Mouse (Mus musculus): Measurements from ENCODE around the gene Dpep2nb. TPM values are rescaled to one million over a fixed set of nuclear protein-coding genes. Genes with fewer than 3 reads are reported as not detected.

Dpep2nb gene
- polyA plus RNA-seq, 1 experiment from 2014 or later = not detected

GRCm38 (mm10) chr8:105961536-105961935 is 44.2 kb downstream of the Dpep2nb start:
- DNase-seq (ENCODE audit: low spot score) = no peak
- Histone ChIP-seq H3K4me1 (ENCODE audit: control insufficient read depth, insufficient read depth, low read length) (peaks cover 8% of the 10 kb centered on the region), H3K36me3 (ENCODE audit: control insufficient read depth, insufficient read depth, low read length) (peaks cover 2% of the 10 kb centered on the region; the same call in 1 of the 2 replicates), H3K4me2 (ENCODE audit: low read depth, severe bottlenecking) (no peak overlapping the region), H3K9me3 (ENCODE audit: control insufficient read depth, low read length) (no peaks in the 10 kb centered on the region), H3K27me3 (ENCODE audit: control insufficient read depth, insufficient read depth, low read length) (no peaks in the 10 kb centered on the region), H3K27ac (replicated peaks; ENCODE audit: low read depth, low read length) (no peak overlapping the region), H3K4me3 (ENCODE audit: low read depth, low read length) (no peak overlapping the region), H3K9ac (ENCODE audit: low read length) (no peak overlapping the region)
- 87% methylated on average over 10 of the region's 10 CpGs for WGBS
- ATAC-seq (ENCODE audit: insufficient number of reproducible peaks, low FRiP score, low TSS enrichment, low read depth) = no peak

- Histone ChIP-seq H3K9me3 (ENCODE audit: control insufficient read depth, low read length) (no peaks in the 10 kb centered on the region), H3K4me2 (ENCODE audit: low read depth, severe bottlenecking) (no peak overlapping the region), H3K4me3 (ENCODE audit: low read depth, low read length) (no peak overlapping the region), H3K9ac (ENCODE audit: low read length) (no peak overlapping the region), H3K27ac (replicated peaks; ENCODE audit: low read depth, low read length) (no peak overlapping the region), H3K27me3 (ENCODE audit: control insufficient read depth, insufficient read depth, low read length) (no peaks in the 10 kb centered on the region), H3K36me3 (ENCODE audit: control insufficient read depth, insufficient read depth, low read length) (peaks cover 2% of the 10 kb centered on the region; the same call in 1 of the 2 replicates), H3K4me1 (ENCODE audit: control insufficient read depth, insufficient read depth, low read length) (peaks cover 8% of the 10 kb centered on the region)
- no peak for ATAC-seq (ENCODE audit: insufficient number of reproducible peaks, low FRiP score, low TSS enrichment, low read depth)
- no peak for DNase-seq (ENCODE audit: low spot score)
- 75% methylated on average over 14 of the region's 14 CpGs for WGBS
These were observed 44.7 kb downstream of the Dpep2nb start for GRCm38 (mm10) chr8:105961101-105961500.

DNA sequence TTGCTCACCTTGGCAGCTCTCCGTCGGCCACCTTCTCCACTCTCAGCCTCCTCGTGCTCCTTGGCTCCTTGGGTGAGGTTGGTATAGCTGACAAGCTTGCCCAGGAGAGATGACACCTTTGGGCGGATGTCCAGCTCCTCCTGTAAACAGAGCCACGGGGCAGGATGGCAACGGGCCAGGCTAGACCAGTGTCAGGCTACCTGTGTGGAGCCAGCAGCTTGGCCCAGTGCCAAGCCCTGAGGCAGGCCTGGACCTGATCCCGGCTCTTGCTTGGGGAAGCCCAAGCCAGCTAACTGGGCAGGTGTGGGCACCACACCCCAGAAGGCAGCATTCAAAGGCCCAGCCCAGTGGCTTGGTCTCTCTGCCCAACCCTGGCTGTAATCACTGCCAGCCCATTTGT is 46.4 kb downstream of the Dpep2nb start:
- H3K9me3 ChIP-seq (ENCODE audit: control insufficient read depth, low read length) = no peaks in the 10 kb centered on the region
- no peak overlapping the region for H3K4me2 ChIP-seq (ENCODE audit: low read depth, severe bottlenecking)
- DNase-seq (ENCODE audit: low spot score) (no peak), ATAC-seq (ENCODE audit: insufficient number of reproducible peaks, low FRiP score, low TSS enrichment, low read depth) (no peak)
- peaks cover 2% of the 10 kb centered on the region for H3K4me1 ChIP-seq (ENCODE audit: control insufficient read depth, insufficient read depth, low read length)
- H3K27ac ChIP-seq (replicated peaks; ENCODE audit: low read depth, low read length) = no peak overlapping the region
- peaks cover 6% of the 10 kb centered on the region; the same call in 1 of the 2 replicates for H3K36me3 ChIP-seq (ENCODE audit: control insufficient read depth, insufficient read depth, low read length)
- H3K4me3 ChIP-seq (ENCODE audit: low read depth, low read length) = no peak overlapping the region
- H3K27me3 ChIP-seq (ENCODE audit: control insufficient read depth, insufficient read depth, low read length) = no peaks in the 10 kb centered on the region
- no peak overlapping the region for H3K9ac ChIP-seq (ENCODE audit: low read length)
- 91% methylated on average over 7 of the region's 7 CpGs for WGBS

- no peak overlapping the region for H3K4me2 ChIP-seq (ENCODE audit: low read depth, severe bottlenecking)
- no peaks in the 10 kb centered on the region for H3K27me3 ChIP-seq (ENCODE audit: control insufficient read depth, insufficient read depth, low read length)
- 70% methylated on average over 3 of the region's 4 CpGs for WGBS
- H3K36me3 ChIP-seq (ENCODE audit: control insufficient read depth, insufficient read depth, low read length) = peaks cover 6% of the 10 kb centered on the region; the same call in 1 of the 2 replicates
- ATAC-seq (ENCODE audit: insufficient number of reproducible peaks, low FRiP score, low TSS enrichment, low read depth) (no peak), DNase-seq (ENCODE audit: low spot score) (no peak)
- no peaks in the 10 kb centered on the region for H3K4me1 ChIP-seq (ENCODE audit: control insufficient read depth, insufficient read depth, low read length)
- H3K9ac ChIP-seq (ENCODE audit: low read length) = no peak overlapping the region
- H3K4me3 ChIP-seq (ENCODE audit: low read depth, low read length) = no peak overlapping the region
- H3K27ac ChIP-seq (replicated peaks; ENCODE audit: low read depth, low read length) = no peak overlapping the region
- no peaks in the 10 kb centered on the region for H3K9me3 ChIP-seq (ENCODE audit: control insufficient read depth, low read length)
These were observed 48.0 kb downstream of the Dpep2nb start for GRCm38 (mm10) chr8:105957813-105958212.

DNA sequence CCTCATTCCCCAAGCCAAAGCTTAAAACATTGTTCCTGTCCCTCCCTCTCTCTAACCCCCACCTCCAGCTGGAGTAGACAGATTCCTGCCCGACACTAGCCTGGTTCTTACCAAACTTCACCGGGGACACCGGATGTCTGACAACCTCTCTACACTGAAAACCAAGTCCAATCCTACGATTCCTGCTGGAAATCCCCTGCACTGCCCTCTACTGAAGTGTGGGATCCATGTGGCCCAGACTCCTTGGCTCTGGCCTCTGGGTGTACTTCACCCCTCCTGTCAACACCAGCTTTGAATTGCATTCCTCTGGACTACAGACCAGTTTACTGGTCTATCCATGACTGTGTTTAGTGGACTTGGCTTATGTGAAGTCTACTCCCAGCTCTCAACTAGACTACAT is 49.2 kb downstream of the Dpep2nb start:
- WGBS = 88% methylated on average over 4 of the region's 4 CpGs

GRCm38 (mm10) chr8:105951057-105951659 is 54.6 kb downstream of the Dpep2nb start:
- H3K4me1 ChIP-seq (ENCODE audit: control insufficient read depth, insufficient read depth, low read length) = no peaks in the 10 kb centered on the region
- H3K27ac ChIP-seq (replicated peaks; ENCODE audit: low read depth, low read length) = no peak overlapping the region
- H3K4me3 ChIP-seq (ENCODE audit: low read depth, low read length) = no peak overlapping the region
- H3K4me2 ChIP-seq (ENCODE audit: low read depth, severe bottlenecking) = no peak overlapping the region
- ATAC-seq (ENCODE audit: insufficient number of reproducible peaks, low FRiP score, low TSS enrichment, low read depth) = no peak
- WGBS = 54% methylated on average over 7 of the region's 7 CpGs
- DNase-seq (ENCODE audit: low spot score) = no peak
- H3K9ac ChIP-seq (ENCODE audit: low read length) = no peak overlapping the region
- no peaks in the 10 kb centered on the region for H3K9me3 ChIP-seq (ENCODE audit: control insufficient read depth, low read length)
- no peaks in the 10 kb centered on the region for H3K27me3 ChIP-seq (ENCODE audit: control insufficient read depth, insufficient read depth, low read length)
- peaks cover 32% of the 10 kb centered on the region for H3K36me3 ChIP-seq (ENCODE audit: control insufficient read depth, insufficient read depth, low read length)

More for the DNA sequence above, 49.2 kb downstream of the Dpep2nb start:
- DNase-seq (ENCODE audit: low spot score) (no peak), ATAC-seq (ENCODE audit: insufficient number of reproducible peaks, low FRiP score, low TSS enrichment, low read depth) (0 out of 2 replicates have a peak, but pooled peaks have one; percentile 17)
- no peaks in the 10 kb centered on the region for H3K4me1 ChIP-seq (ENCODE audit: control insufficient read depth, insufficient read depth, low read length)
- no peak overlapping the region for H3K4me2 ChIP-seq (ENCODE audit: low read depth, severe bottlenecking)
- H3K9me3 ChIP-seq (ENCODE audit: control insufficient read depth, low read length) = no peaks in the 10 kb centered on the region
- no peaks in the 10 kb centered on the region for H3K27me3 ChIP-seq (ENCODE audit: control insufficient read depth, insufficient read depth, low read length)
- H3K4me3 ChIP-seq (ENCODE audit: low read depth, low read length) = no peak overlapping the region
- H3K27ac ChIP-seq (replicated peaks; ENCODE audit: low read depth, low read length) = no peak overlapping the region
- H3K9ac ChIP-seq (ENCODE audit: low read length) = no peak overlapping the region
- H3K36me3 ChIP-seq (ENCODE audit: control insufficient read depth, insufficient read depth, low read length) = peaks cover 8% of the 10 kb centered on the region

DNA sequence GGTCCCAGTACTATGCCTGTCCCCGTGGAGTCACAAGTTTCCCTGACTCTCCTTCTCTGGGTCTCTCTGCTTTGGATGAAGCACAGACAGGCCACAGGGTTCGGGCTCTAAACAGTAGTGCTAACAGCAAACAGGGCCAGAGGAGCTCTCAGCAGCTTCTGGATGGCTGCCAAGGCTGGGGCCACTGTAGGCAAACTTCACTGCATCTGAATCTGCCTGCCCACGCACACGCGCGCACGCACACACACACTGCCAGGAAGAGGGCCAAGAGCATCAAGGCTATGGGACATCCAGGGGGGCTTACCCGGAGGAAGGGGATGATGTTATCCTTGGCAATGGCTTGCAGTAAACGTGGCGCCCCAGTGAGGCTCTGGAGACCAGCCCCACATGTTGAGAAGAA is 56.4 kb downstream of the Dpep2nb start:
- DNase-seq (ENCODE audit: low spot score) = no peak
- no peak for ATAC-seq (ENCODE audit: insufficient number of reproducible peaks, low FRiP score, low TSS enrichment, low read depth)
- Histone ChIP-seq H3K27ac (replicated peaks; ENCODE audit: low read depth, low read length) (no peak overlapping the region), H3K9me3 (ENCODE audit: control insufficient read depth, low read length) (no peaks in the 10 kb centered on the region), H3K4me1 (ENCODE audit: control insufficient read depth, insufficient read depth, low read length) (no peaks in the 10 kb centered on the region), H3K27me3 (ENCODE audit: control insufficient read depth, insufficient read depth, low read length) (no peaks in the 10 kb centered on the region), H3K4me3 (ENCODE audit: low read depth, low read length) (no peak overlapping the region), H3K4me2 (ENCODE audit: low read depth, severe bottlenecking) (no peak overlapping the region), H3K9ac (ENCODE audit: low read length) (no peak overlapping the region), H3K36me3 (ENCODE audit: control insufficient read depth, insufficient read depth, low read length) (peaks cover 36% of the 10 kb centered on the region)
- WGBS = 94% methylated on average over 10 of the region's 10 CpGs

Measured in limb, embryonic 11.5 days (tissue).